Mouse (Mus musculus): Measurements from ENCODE around the gene Slc44a3.

GRCm38 (mm10) chr3:121577641-121578040, 45.4 kb upstream of the Slc44a3 start:
- TF ChIP-seq CTCF (IDR thresholded peaks at IDR 0.05; ENCODE audit: low read depth, low read length) (no peak), EP300 (IDR thresholded peaks at IDR 0.05; ENCODE audit: insufficient read depth, low read depth, low read length) (no peak), POLR2A (IDR thresholded peaks at IDR 0.05; ENCODE audit: insufficient read depth, low read length) (no peak)
